Mouse (Mus musculus): ENCODE measurements around the gene Ctdnep1.

DNA sequence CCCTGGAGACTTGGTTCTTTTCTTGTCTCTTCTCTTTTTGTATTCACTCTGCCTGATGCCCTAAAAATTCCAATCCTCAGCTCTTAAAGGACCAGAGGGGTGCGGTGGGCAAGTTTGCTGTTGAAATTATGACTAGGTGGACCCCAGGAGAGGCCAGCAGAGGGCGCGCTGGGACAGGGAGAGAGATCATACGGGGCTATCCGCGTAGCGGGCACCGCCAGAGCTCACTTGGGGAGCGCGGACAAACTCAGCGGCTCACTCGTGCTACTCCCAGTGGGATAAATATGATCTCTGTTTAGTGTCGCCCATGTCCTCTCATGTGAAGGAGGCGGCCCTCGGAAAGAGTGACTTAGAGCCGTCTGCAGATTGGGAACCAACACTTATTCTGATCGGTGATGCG lies 46.8 kb upstream of the Ctdnep1 start:
- TF ChIP-seq POLR2A (IDR thresholded peaks at IDR 0.05; ENCODE audit: borderline replicate concordance, control insufficient read depth, low read depth, low read length) (no peak), CTCF (IDR thresholded peaks at IDR 0.05; ENCODE audit: control insufficient read depth, insufficient read depth, low read length) (peak; percentile 91)

Measured in bone marrow, adult 2 months (tissue).